Mouse (Mus musculus): ENCODE data around the gene Kazald1.

GRCm38 (mm10) chr19:45067170-45067569 lies 7.9 kb upstream of the Kazald1 start:
- TF ChIP-seq CTCF (IDR thresholded peaks at IDR 0.05; ENCODE audit: low read depth, low read length), result no peak
- TF ChIP-seq POLR2A (IDR thresholded peaks at IDR 0.05; ENCODE audit: extremely low read depth, insufficient read depth, low read length), result no peak

Data from liver, adult 2 months (tissue).